Mouse (Mus musculus) limb, embryonic 13.5 days (tissue): Measurements from ENCODE around the gene Exph5. TPM values are rescaled to one million over a fixed set of nuclear protein-coding genes. Genes with fewer than 3 reads are reported as not detected.

Experiments used
- ATAC-seq: fragments of 200-750 bp; cut with Nextera tagmentation; 2 replicates; pipeline ENCODE4 v1.8.0; 2017; ENCODE audit warnings: low read depth, moderate number of reproducible peaks, moderate TSS enrichment; ENCODE audit not compliant: low FRiP score
- H3K27ac ChIP-seq: fragments of 300-500 bp; sonication (generic); 2 replicates; pipeline ENCODE4 v1.5.1; 2015; ENCODE audit warnings: inconsistent platforms, mild to moderate bottlenecking, moderate library complexity
- H3K27me3 ChIP-seq: fragments of 300-500 bp; sonication (generic); 2 replicates; pipeline ENCODE4 v1.6.1; 2015; ENCODE audit warnings: mild to moderate bottlenecking, inconsistent platforms
- H3K36me3 ChIP-seq: fragments of 300-500 bp; sonication (generic); 2 replicates; pipeline ENCODE4 v1.6.1; 2015; ENCODE audit warnings: inconsistent platforms, mild to moderate bottlenecking, moderate library complexity
- H3K4me1 ChIP-seq: fragments of 300-500 bp; sonication (generic); 2 replicates; pipeline ENCODE4 v1.6.1; 2015; ENCODE audit warnings: inconsistent platforms
- H3K4me2 ChIP-seq: fragments of 300-500 bp; sonication (generic); replicated peaks from 2 replicates; pipeline ENCODE4 v1.6.1; 2015; ENCODE audit warnings: inconsistent platforms, mild to moderate bottlenecking, moderate library complexity
- H3K4me3 ChIP-seq: fragments of 300-500 bp; sonication (generic); 2 replicates; pipeline ENCODE4 v1.5.1; 2015; ENCODE audit warnings: moderate library complexity, mild to moderate bottlenecking, inconsistent platforms
- H3K9ac ChIP-seq: fragments of 300-500 bp; sonication (generic); 2 replicates; pipeline ENCODE4 v1.6.1; 2015; ENCODE audit warnings: mild to moderate bottlenecking, inconsistent platforms
- H3K9me3 ChIP-seq: fragments of 300-500 bp; sonication (generic); 2 replicates; pipeline ENCODE4 v1.6.1; 2016; ENCODE audit warnings: inconsistent platforms
- WGBS: fragments of 180-500 bp; shearing (Covaris S2); methylation state at CpG from one replicate; pipeline ENCODE4 v1.1.7; 2015; 5-methylcytosine and 5-hydroxymethylcytosine counted together
- polyA plus RNA-seq: library from polyadenylated mRNA; unstranded; fragments of >200 nt; fragmentation: Nextera tagmentation; extraction: Ambion mirVana; gene quantifications from 2 replicates; pipeline ENCODE4 v1.2.1, GENCODE M21; 2015

Exph5 gene
- polyA plus RNA-seq, result 0.97 and 1.2 TPM in 2 replicates

DNA sequence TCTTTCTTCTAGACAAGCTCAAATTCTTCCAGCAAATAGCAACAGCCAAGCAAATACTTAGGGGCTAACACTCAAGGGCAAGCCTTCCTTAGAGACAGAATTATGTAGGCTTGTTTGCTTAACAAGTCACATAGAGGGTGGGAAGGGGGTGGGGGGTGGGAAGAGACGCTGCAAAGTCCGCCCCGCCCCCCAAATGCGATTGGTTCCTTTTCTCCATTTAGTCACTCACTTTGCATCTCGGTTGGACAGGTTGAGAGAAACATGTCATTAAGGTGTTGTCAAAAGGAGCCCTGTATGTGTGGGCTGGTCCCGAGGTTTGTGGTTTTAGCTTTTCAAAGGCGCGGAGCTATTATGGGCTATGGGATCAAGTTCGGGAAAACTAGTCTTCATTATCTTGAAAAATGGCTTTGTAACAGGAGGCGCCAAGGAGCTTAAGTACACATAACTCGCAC lies at the start of gene Exph5:
Exph5 (plus strand) TSS at position 402 of the 452 bp plus-strand sequence.
- H3K27ac ChIP-seq, result no peak within 1 kb of the TSS
- peak; percentile 48 for ATAC-seq

DNA sequence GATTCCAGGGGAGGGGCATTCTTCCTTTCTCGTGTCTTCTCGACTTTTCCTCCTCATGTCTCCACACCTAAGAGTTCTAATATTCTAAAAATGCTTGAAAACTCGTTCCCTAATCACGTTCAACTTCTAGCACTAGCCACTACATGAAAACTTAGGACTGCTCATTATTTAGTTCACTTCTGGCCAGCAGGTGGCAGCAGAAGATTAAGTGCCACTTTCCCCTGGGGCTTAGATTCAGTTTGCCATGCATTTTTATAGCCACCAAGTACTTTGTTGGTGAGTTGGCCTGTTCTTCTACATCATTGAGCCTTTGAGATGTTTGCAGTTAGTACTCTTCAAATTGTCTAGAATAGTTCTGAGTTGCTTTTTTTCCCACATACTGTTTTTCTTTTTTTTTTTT lies 47.1 kb upstream of the Exph5 start:
- Histone ChIP-seq H3K4me3 (no peak overlapping the region), H3K4me1 (peaks cover 13% of the 10 kb centered on the region), H3K27me3 (no peaks in the 10 kb centered on the region), H3K36me3 (no peaks in the 10 kb centered on the region), H3K27ac (no peak overlapping the region), H3K4me2 (no peak overlapping the region), H3K9ac (no peak overlapping the region), H3K9me3 (no peaks in the 10 kb centered on the region)
- no peak for ATAC-seq
- 8% methylated on average over 4 of the region's 4 CpGs for WGBS

More for the DNA sequence above, at the start of gene Exph5:
- Histone ChIP-seq H3K4me2 (peak within 1 kb of the TSS; percentile 78), H3K9ac (peak within 1 kb of the TSS; percentile 32), H3K27me3 (peaks cover 33% of the 10 kb centered on the region), H3K4me3 (peak within 1 kb of the TSS; percentile 39), H3K4me1 (peaks cover 12% of the 10 kb centered on the region), H3K36me3 (no peaks in the 10 kb centered on the region), H3K9me3 (no peaks in the 10 kb centered on the region)
- 1% methylated on average over 11 of the region's 11 CpGs for WGBS

DNA sequence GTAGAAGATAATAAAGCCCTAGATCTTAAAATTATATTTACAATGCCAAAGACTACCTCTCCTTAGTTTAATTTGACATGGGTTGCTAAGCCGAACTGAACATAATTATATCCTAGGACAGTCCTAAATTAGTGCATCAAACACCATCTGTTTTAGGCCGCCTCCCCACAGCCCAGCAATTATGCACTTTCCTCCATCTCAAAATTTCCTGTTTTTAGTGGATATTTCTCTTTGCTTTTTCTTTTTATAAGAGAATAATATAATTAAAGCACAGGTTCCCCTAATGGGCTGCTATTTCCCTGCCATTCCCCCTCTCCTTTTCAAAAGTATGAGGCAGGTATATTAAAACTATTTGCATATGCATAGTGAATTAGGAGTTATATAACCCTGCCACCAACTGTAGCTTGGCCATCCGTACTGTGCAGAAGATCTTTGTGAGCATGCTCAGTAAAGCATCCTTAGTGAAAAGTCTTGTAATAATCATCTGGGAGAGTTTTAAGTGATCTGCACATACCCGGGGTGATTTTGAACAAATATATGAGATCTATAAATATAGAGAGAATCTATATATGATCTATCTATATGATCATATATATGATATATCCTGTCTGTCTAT lies 44.7 kb upstream of the Exph5 start:
- no peak overlapping the region for H3K4me2 ChIP-seq
- no peak overlapping the region for H3K9ac ChIP-seq
- WGBS, result 71% methylated on average over 4 of the region's 4 CpGs
- no peaks in the 10 kb centered on the region for H3K9me3 ChIP-seq
- no peaks in the 10 kb centered on the region for H3K36me3 ChIP-seq
- no peak overlapping the region for H3K4me3 ChIP-seq
- no peak for ATAC-seq
- H3K27ac ChIP-seq, result no peak overlapping the region
- no peaks in the 10 kb centered on the region for H3K27me3 ChIP-seq
- H3K4me1 ChIP-seq, result peaks cover 13% of the 10 kb centered on the region

DNA sequence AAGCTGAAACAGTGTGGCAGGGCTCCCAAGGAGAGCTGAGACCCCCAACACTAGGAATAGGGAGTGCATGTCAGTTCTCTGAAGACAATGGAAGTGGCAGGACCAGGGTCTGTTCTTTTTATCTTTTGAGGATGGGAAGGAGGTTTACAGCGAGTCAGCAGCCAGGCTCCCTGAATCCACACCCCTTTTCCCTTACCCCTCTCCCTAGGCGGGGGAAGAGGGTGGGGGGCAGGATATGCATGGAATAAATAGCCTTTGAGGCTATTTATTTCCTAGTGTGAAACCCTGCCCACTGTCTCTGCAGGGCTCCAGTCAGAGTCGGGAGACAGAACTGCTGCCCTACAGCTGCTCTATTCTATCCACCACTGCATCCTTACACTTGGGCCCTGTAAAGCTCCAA lies 43.7 kb upstream of the Exph5 start:
- no peak overlapping the region for H3K4me2 ChIP-seq
- H3K27me3 ChIP-seq, result no peaks in the 10 kb centered on the region
- ATAC-seq, result peak; percentile 57; the same call in 1 of the 2 replicates
- 3% methylated on average over 3 of the region's 3 CpGs for WGBS
- no peaks in the 10 kb centered on the region for H3K9me3 ChIP-seq
- peak overlapping the region; percentile 1; the same call in 1 of the 2 replicates for H3K9ac ChIP-seq
- H3K4me3 ChIP-seq, result no peak overlapping the region
- H3K27ac ChIP-seq, result peak overlapping the region; percentile 34; the same call in 1 of the 2 replicates
- H3K4me1 ChIP-seq, result peaks cover 13% of the 10 kb centered on the region
- no peaks in the 10 kb centered on the region for H3K36me3 ChIP-seq

- peak overlapping the region; percentile 34; the same call in 1 of the 2 replicates for H3K27ac ChIP-seq
- peaks cover 13% of the 10 kb centered on the region for H3K4me1 ChIP-seq
- H3K27me3 ChIP-seq, result no peaks in the 10 kb centered on the region
- 18% methylated on average over 6 of the region's 6 CpGs for WGBS
- no peak overlapping the region for H3K4me3 ChIP-seq
- no peaks in the 10 kb centered on the region for H3K9me3 ChIP-seq
- peak overlapping the region; percentile 1; the same call in 1 of the 2 replicates for H3K9ac ChIP-seq
- no peaks in the 10 kb centered on the region for H3K36me3 ChIP-seq
- ATAC-seq, result peak; percentile 67; the same call in 1 of the 2 replicates
- H3K4me2 ChIP-seq, result no peak overlapping the region
Measured at GRCm38 (mm10) chr9:53258199-53258598, 43.3 kb upstream of the Exph5 start.

GRCm38 (mm10) chr9:53264387-53264786 lies 37.1 kb upstream of the Exph5 start:
- no peak overlapping the region for H3K27ac ChIP-seq
- H3K9ac ChIP-seq, result no peak overlapping the region
- no peak overlapping the region for H3K4me2 ChIP-seq
- ATAC-seq, result peak; percentile 19; the same call in 1 of the 2 replicates
- no peaks in the 10 kb centered on the region for H3K36me3 ChIP-seq
- no peaks in the 10 kb centered on the region for H3K9me3 ChIP-seq
- H3K4me3 ChIP-seq, result no peak overlapping the region
- H3K27me3 ChIP-seq, result no peaks in the 10 kb centered on the region
- WGBS, result 61% methylated on average over 4 of the region's 4 CpGs
- no peaks in the 10 kb centered on the region for H3K4me1 ChIP-seq

DNA sequence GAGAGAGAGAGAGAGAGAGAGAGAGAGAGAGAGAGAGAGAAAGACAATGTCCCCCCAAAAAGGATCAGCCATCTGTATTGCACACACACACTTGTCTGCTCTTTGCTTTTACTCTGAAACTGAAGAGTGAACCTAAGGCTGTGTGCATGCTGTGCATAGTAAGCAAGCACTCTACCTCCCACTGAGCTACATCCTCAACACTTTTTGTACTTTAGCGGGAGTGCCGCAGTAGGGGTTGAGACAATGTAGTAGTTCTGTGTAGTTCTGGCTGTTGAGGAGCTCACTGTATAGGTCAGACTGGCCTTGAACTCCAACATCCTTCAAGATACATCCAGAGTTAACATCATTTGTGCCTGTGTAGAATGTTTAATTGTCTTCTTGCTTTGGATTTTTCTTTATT lies 35.9 kb upstream of the Exph5 start:
- H3K27me3 ChIP-seq, result no peaks in the 10 kb centered on the region
- H3K36me3 ChIP-seq, result no peaks in the 10 kb centered on the region
- H3K4me2 ChIP-seq, result no peak overlapping the region
- no peaks in the 10 kb centered on the region for H3K9me3 ChIP-seq
- H3K4me3 ChIP-seq, result no peak overlapping the region
- no peak overlapping the region for H3K9ac ChIP-seq
- H3K27ac ChIP-seq, result no peak overlapping the region
- no peaks in the 10 kb centered on the region for H3K4me1 ChIP-seq
- 70% methylated on average over 2 of the region's 2 CpGs for WGBS
- ATAC-seq, result no peak

DNA sequence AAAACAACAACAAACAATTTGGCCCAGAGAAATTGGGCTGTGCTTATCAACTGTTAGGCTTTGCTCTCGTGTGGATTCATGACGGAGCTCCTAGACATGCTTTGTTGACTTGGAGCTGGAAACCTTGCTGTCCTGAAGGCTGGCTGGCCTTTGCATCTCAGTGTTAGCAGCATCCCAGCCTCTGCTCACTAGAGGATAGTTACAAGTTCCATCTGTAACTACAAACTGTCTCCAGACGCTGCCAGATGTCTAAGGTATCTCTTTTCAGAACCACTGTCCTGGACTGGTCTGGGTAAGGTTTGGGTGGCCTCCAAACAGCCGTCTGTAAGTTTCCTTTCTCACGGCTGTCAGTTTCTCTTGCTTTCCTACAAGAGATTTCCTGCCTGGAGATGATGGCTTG lies 33.4 kb upstream of the Exph5 start:
- peaks cover 12% of the 10 kb centered on the region for H3K4me1 ChIP-seq
- no peak for ATAC-seq
- no peak overlapping the region for H3K4me3 ChIP-seq
- H3K27me3 ChIP-seq, result no peaks in the 10 kb centered on the region
- no peak overlapping the region for H3K9ac ChIP-seq
- WGBS, result 69% methylated on average over 5 of the region's 5 CpGs
- no peaks in the 10 kb centered on the region for H3K9me3 ChIP-seq
- H3K36me3 ChIP-seq, result no peaks in the 10 kb centered on the region
- H3K4me2 ChIP-seq, result no peak overlapping the region
- no peak overlapping the region for H3K27ac ChIP-seq

DNA sequence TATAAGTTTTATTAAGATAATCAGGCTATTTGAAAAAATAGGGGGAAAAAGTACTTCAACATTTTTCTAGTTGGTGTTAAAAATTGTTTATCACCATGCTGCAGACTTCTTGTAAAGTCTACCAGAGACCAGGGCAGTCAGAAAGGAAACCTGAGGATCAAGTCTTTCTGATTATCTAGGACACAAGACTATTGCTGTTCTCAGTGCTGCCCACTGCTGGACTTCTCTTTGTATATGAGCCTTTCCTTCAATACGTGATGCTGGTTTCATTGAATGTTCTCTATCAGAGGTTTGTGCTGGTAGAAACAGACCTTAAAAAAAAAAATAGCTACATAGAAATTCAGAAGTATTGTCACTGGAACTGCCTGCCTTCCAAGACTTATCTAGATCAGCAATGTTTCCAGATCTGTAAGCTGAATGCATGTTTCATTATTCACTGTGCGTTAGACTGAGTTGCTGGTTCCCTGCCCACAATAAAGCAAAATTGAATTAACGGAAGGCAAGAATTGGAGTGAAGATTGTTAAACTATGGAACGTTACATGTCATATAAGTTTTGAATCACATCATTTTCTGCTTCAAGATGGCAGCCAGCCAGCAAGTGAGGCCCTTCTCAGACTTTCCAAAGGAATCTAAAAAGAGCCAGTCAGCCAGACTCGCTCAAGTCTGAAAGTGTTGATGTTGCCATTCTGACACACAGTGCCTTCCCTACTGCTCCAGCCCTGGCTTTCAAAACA lies 32.6 kb upstream of the Exph5 start:
- WGBS, result 68% methylated on average over 5 of the region's 5 CpGs
- Histone ChIP-seq H3K27me3 (no peaks in the 10 kb centered on the region), H3K36me3 (no peaks in the 10 kb centered on the region), H3K9me3 (no peaks in the 10 kb centered on the region), H3K4me1 (peaks cover 12% of the 10 kb centered on the region), H3K9ac (no peak overlapping the region), H3K4me3 (no peak overlapping the region), H3K27ac (no peak overlapping the region), H3K4me2 (no peak overlapping the region)
- ATAC-seq, result no peak

DNA sequence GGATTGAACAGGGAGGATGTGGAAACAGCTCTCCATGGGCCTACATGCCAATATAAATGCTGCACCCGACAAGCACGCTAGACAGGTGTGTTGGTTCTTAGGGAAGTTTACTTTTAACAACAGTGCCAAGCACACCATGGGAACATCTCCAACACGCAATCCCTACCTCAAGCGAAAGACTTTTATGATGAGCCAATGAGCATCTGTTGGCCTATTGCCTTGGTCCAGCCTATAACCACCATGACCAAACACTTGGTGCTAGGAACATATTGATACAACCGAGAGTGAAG lies 32.1 kb upstream of the Exph5 start:
- no peak overlapping the region for H3K27ac ChIP-seq
- 93% methylated on average over 5 of the region's 5 CpGs for WGBS

DNA sequence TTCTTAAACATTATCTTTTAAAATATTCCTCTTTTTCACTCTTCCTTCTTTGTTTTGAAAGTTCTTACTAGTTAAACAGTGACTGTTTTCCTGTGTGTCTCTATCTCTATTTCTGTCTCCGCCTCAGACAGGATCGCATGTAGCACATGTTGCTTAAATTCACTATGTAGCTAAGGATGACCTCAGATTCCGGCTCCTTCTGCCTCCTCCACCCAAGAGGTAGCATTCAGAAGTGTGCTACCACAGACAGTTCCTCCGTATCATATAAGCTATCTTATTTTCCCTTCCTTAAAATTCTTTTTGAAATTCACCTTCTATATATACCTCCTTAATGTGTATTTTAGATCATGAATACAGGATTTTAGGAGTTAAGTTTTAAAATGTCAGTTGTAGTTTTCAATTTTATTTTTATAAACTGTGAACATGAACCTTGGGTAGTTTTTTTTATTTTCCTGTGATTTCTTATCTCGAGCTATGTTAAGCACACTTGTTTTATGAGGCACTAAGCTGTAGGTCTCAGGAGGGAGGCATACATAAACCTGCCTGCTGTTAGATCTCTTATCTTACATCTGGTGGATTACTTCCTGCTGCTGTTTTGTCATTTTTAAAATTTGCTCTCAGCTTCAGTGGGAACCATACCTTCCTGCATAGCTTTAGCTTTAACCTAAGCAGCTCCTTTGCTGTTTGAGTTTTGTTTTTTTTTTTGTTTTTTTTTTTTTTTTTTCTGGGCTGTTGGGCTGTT lies 30.0 kb upstream of the Exph5 start:
- H3K27ac ChIP-seq, result peak overlapping the region; percentile 33; the same call in 1 of the 2 replicates
- peaks cover 12% of the 10 kb centered on the region for H3K4me1 ChIP-seq
- no peak overlapping the region for H3K9ac ChIP-seq
- H3K4me3 ChIP-seq, result no peak overlapping the region
- 50% methylated on average over 5 of the region's 5 CpGs for WGBS
- no peak for ATAC-seq
- H3K4me2 ChIP-seq, result no peak overlapping the region
- H3K9me3 ChIP-seq, result no peaks in the 10 kb centered on the region
- no peaks in the 10 kb centered on the region for H3K36me3 ChIP-seq
- H3K27me3 ChIP-seq, result no peaks in the 10 kb centered on the region

More for the DNA sequence above, 32.1 kb upstream of the Exph5 start:
- H3K36me3 ChIP-seq, result no peaks in the 10 kb centered on the region
- no peak overlapping the region for H3K9ac ChIP-seq
- no peaks in the 10 kb centered on the region for H3K9me3 ChIP-seq
- no peaks in the 10 kb centered on the region for H3K27me3 ChIP-seq
- H3K4me3 ChIP-seq, result no peak overlapping the region
- H3K4me2 ChIP-seq, result no peak overlapping the region
- ATAC-seq, result no peak
- peaks cover 12% of the 10 kb centered on the region for H3K4me1 ChIP-seq

- H3K4me1 ChIP-seq, result peaks cover 12% of the 10 kb centered on the region
- H3K9ac ChIP-seq, result peak overlapping the region; percentile 45; the same call in 1 of the 2 replicates
- no peaks in the 10 kb centered on the region for H3K36me3 ChIP-seq
- WGBS, result 12% methylated on average over 5 of the region's 5 CpGs
- H3K4me2 ChIP-seq, result no peak overlapping the region; the same call in 1 of the 2 replicates
- H3K4me3 ChIP-seq, result no peak overlapping the region
- H3K27me3 ChIP-seq, result no peaks in the 10 kb centered on the region
- H3K27ac ChIP-seq, result peak overlapping the region; percentile 33
- 0 out of 2 replicates have a peak, but pooled peaks have one; percentile 24 for ATAC-seq
- H3K9me3 ChIP-seq, result no peaks in the 10 kb centered on the region
Measured at GRCm38 (mm10) chr9:53272207-53272606, 29.3 kb upstream of the Exph5 start.
